Mouse (Mus musculus) mature B cell (primary cell): ENCODE data around the gene Anapc2.

Source experiments
- in situ Hi-C: fragments of 300-500 bp; cut with MboI; formaldehyde crosslinking; loops from 2 replicates; pipeline ENCODE4 v1.14.3; 2019

The Anapc2 gene

GRCm38 (mm10) chr2:25303931-25304656, 31.8 kb downstream of the Anapc2 start:
- in situ Hi-C loops, result no loop called here

GRCm38 (mm10) chr2:25304657-25305541, 32.6 kb downstream of the Anapc2 start:
- in situ Hi-C loops, result no loop called here

- in situ Hi-C loops, result no loop called here
Observed at GRCm38 (mm10) chr2:25305587-25306359, 33.5 kb downstream of the Anapc2 start.

GRCm38 (mm10) chr2:25310180-25310579, 37.9 kb downstream of the Anapc2 start:
- in situ Hi-C loops, result no loop called here

- in situ Hi-C loops, result no loop called here
Observed at GRCm38 (mm10) chr2:25310969-25311368, 38.7 kb downstream of the Anapc2 start.

GRCm38 (mm10) chr2:25311491-25311891, 39.2 kb downstream of the Anapc2 start:
- in situ Hi-C loops, result no loop called here

- in situ Hi-C loops, result no loop called here
Observed at GRCm38 (mm10) chr2:25318119-25318966, 46.1 kb downstream of the Anapc2 start.

- in situ Hi-C loops, result no loop called here
Observed at GRCm38 (mm10) chr2:25318971-25319773, 46.9 kb downstream of the Anapc2 start, which contains the start of gene Grin1. TSS of gene Grin1 (minus strand) at chr2:25319187.

GRCm38 (mm10) chr2:25320084-25320483, 47.8 kb downstream of the Anapc2 start:
- in situ Hi-C loops, result no loop called here

- in situ Hi-C loops, result no loop called here
Observed at GRCm38 (mm10) chr2:25326036-25326435, 53.8 kb downstream of the Anapc2 start.

- in situ Hi-C loops, result no loop called here
Observed at GRCm38 (mm10) chr2:25328440-25328839, 56.2 kb downstream of the Anapc2 start.

- in situ Hi-C loops, result no loop called here
Observed at GRCm38 (mm10) chr2:25331470-25331869, 59.2 kb downstream of the Anapc2 start.

- in situ Hi-C loops, result no loop called here
Observed at GRCm38 (mm10) chr2:25332286-25333160, 60.2 kb downstream of the Anapc2 start, which contains the start of gene Man1b1. TSS of gene Man1b1 (plus strand) at chr2:25332338.

- in situ Hi-C loops, result no loop called here
Observed at GRCm38 (mm10) chr2:25333569-25333968, 61.3 kb downstream of the Anapc2 start.
